Mouse (Mus musculus): ENCODE data around the gene Cabp2.
"Not testable (repeated sequence)": the region's sequence is repeated elsewhere in the genome, so short reads cannot be mapped to it uniquely, and the experiment has no call there.

Gene Cabp2

DNA sequence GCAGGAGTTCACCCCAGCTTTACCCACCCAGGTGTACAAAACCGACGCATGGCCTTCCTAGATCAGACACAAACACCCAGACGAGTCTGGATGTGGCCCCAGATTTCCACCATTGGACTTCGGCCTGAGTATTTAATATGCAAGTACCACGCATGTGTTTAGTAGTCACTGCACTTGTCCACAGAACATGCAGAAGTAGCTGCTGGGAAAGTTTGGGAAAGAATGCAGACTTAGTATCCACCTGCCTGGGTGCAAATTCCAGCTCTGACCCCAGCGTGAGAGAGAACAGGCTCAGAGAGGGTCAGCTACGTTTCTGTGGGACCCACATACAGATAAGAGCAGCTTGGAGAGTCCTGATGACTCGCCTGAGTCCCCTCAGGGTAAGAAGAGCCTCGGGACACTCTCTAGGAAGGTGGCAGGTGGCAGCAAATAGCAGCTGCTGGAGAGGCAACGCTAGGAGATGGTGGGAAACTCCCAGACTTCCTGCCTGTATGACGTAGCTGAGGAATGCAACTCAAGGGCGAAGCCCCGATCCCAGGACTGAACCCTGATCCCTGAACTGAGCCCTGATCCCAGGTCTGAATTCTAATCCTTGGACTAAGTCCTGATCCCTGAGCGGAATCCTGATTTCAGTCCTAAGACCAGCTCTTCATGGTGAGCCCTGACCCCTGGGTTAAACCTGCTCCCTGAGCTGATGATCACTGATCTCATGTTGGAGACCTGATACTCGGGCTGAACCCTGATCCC is 25.3 kb upstream of the Cabp2 start:
- DNase-seq (ENCODE audit: low read depth), result no peak

DNA sequence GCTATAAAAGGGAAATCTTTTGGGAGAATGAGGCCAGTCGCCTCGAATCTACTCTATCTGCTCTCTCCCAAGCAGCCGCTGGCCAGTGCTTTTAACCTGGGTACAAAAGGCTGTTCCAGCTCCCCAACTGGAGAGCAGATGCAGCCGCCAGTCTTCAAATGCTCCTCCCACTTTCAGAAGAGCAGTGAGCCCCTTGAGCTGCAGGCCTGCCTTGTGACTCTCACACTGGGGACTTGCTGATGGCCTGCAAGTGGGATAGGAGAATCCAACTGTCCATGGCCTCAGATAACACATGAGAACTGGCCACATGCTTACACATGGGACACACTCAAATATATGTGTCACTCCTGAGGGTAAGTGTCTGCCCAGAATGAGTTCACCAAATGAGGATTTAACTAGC is 24.7 kb upstream of the Cabp2 start:
- DNase-seq (ENCODE audit: low read depth), result no peak

DNA sequence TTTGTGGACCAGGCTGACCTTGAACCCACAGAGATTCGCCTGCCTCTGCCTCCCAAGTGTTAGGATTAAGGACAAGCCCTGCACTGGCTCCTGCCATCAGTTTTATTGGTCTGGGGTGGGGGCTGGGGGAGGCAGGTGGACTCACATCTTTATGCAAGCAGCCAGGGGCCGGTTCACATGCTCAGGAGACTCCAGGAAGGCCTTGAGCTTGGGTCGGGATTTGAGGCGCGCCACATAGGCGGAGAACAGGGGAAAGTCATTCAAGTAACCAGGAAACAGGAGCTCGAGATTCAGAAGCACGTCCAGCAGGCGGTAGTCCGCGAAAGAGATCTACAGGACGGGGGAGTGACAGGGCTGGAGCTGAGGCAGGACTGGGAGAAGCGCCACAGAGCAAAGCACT is 24.0 kb upstream of the Cabp2 start:
- DNase-seq (ENCODE audit: low read depth), result no peak

DNA sequence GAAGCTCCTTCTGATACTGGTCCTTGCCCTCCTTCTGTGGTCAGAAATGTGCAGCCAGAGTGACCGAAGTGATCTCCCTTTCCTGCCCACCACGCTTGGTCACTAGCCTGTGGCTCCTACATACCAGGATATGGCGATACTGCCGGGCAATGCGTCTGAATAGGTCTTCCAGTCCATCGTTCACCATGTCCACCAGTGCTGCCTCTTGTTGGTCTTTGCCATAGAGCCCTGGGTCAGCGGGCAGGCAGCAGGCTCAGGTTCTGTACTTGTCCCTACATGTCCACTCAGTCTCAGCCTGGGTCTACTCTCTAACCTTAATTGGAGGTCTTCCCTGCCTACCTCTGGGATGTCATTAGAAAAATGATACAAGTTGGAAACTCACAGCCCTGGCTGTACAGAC is 23.4 kb upstream of the Cabp2 start:
- DNase-seq (ENCODE audit: low read depth), result no peak

DNA sequence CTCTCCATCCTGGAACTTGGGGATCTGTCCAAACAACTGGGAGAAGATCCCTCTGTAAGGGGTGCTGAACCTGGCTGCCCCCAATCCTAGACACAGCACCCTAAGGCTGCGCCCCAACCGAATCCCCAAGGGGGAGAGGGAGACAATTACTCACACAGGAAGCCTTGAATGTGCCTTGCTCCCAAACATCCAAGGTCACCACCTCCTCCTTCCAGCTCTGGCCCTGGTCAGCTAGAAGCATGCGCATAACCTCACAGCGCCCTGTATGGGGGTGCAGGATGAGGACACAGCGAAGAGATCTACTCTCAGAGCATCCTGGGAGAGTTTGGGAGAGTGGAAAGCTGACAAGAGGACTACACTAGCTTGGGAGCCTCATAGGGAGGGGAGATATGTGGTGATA is 22.8 kb upstream of the Cabp2 start:
- no peak for DNase-seq (ENCODE audit: low read depth)

DNA sequence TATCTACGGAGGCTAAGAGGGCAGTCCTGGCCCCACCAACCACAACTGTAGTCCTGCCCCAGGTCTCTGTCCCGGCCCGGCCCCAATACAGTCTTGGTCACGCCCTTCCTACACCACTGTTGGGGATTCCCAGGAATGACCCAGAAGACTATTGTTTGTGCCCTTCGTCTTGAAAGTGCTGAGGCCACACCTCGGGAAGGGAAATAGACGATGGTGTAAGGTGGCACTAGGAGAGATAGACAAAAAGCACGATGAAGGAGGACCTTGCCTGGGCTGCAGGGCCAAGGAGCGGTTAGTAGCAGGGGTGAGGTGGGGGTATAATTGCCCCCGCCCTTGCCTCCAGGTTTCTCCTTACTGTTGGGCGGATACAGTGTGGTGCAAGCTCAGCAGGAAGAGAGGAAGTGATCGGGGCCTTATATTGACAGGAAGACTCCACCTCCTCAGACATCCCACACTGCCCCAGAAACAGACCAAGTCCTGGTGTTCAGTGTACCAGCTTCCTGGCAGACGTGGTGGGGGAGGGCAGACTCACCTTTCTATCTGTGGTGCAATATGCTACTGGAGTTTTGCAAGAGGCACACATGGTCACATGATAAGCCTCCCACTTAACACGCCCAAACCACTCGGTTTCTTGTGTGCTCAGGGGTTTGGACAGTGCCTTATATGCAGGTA is 22.2 kb upstream of the Cabp2 start, which contains the start of gene Gstp3:
Gstp3 (minus strand) TSS at position 501 of the 672 bp plus-strand sequence.
- peak; percentile 63 for DNase-seq (ENCODE audit: low read depth)

DNA sequence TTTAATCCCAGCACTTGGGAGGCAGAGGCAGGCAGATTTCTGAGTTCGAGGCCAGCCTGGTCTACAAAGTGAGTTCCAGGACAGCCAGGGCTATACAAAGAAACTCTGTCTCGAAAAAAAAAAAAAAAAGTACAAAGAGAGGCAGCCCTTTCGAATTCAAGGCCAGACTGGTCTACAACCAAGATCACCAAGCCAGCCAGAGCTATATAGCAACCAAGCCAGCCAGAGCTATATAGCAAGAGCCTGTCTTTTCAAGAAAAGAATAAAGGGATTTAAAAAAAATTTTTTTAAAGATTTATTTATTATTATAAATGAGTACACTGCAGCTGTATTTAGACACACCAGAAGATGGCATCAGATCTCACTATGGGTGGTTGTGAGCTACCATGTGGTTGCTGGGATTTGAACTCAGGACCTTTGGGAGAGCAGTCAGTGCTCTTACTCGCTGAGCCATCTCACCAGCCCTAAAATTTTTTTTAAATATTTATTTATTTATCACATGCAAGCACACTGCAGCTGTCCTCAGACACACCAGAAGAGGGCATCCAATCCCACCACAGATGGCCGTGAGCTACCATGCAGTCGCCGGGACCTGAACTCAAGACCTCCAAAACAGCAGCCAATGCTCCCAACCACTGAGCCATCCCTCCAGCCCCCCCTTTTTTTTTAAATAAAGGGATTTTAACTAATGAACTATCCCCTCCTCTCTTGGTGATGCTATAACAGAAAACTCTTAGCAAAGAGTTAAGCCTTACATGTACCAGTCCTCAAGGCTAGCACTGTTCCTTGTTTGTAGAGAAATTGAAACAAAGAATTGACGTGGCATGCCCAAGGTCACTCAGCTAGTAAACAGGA is 21.1 kb upstream of the Cabp2 start:
- not testable (repeated sequence) for DNase-seq (ENCODE audit: low read depth)

DNA sequence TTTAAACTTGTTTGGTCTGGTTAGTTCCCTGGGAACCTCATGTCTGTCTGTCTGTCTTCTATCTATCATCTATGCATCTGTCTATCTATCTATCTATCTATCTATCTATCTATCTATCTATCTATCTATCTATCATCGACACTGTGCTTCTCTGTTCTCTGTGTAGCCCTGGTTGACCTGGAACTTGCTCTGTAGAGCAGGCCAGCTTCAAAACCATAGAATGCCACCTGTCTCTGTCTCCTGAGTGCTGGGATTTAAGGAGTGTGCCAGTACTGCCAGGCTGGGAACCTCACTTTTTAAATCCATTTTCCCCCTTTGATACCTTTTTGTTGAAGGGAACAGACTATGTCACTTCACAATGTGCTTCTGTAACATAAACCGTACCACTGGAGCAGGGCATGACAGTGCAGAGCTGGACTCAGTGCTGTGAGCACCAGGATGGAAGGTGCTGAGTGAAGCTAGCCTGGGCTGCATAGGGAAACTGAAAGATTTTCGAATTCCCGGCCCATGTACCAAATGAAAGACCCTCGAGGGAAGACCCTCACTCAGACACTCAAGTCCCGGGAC is 20.4 kb upstream of the Cabp2 start:
- no peak for DNase-seq (ENCODE audit: low read depth)

DNA sequence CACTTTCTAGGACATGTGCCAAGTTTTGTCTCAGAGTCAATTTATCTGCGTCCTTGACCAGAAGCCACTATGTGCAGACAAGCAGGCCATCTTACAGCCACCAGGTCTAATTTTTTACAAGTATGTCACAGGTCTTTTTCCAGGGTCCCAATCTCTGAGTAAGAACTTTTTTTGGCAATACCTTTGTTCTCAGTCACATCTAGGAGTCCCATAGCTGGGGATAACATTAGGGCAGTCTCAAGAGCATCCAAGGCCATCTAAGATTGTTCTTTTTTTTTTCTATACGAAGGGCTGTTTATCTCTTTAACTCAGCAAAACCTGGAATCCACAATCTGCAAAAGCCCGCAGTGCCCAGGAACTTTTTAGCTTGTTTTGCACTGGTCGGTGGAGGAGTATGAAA is 18.0 kb upstream of the Cabp2 start:
- DNase-seq (ENCODE audit: low read depth), result not testable (repeated sequence)

DNA sequence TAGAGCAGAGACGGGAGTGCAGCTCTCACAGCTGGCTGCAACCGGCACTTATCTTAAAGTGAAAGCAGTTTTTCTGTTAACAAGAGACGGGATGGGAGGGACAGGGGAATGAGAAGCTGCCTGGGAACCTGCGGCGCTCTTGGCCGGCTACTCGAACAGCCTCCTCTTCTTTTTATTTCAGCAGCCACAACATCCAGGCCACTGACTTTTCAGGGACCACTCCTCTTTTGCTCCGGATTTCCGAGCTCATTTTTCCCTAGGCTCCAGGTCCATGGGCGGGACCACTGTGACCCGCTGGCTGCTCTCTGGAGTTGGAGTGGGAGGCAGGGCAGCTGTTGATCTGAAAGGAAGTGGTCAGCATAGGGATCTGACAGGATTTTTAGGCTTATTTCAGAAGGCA is 16.9 kb upstream of the Cabp2 start:
- DNase-seq (ENCODE audit: low read depth), result not testable (repeated sequence)

DNA sequence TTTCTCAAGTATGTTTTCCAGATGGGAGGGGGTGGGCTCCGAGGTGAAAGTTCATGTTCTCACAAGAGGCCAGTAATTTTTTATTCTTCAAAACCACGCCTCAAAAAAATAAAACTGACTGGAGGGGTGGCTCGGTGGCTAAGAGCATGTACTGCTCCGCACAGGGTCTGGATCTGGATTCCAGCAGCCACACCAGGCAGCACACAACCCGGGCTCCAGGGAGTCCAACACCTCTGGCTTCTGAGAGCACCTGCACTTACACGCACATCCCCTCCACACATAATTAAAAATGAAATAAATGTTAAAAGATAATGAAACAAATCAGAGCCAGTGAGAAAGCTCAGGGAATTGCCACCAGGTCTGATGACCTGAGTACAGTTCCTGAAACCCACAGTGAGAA is 15.1 kb upstream of the Cabp2 start:
- DNase-seq (ENCODE audit: low read depth), result no peak

DNA sequence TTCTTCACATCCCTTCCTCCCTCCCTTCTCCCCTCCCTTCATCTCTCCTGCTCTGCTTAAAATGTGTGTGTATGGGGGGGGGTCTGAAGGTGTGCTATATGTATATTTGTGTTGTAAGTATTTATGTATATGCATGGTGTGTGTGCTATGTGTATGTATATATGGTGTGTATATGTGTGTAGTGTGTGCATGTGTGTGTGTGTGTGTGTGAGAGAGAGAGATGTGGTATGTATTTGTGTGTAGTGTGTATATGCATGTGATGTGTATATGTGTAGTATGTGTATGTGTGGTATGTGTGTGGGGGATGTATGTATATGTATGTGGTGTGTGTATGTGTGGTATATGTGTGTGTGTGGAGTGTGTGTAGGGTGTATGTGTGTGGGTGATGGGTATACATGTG is 14.5 kb upstream of the Cabp2 start:
- no peak for DNase-seq (ENCODE audit: low read depth)

DNA sequence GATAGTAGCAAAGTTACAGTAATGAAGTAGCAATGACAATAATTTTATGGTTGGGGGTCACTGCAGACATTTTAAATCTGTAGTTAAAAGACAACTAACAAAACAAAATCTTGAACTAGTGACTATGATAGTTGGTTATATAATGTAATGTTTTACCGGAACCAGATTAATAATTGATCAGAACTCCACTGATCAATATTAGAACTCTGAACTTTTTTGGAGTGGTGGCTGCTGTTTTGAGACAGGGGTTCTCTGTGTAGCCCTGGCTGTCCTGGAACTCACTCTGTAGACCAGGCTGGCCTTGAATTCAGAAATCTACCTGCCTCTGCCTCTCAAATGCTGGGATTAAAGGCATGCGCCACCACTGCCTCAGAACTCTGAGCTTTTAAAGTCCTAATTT is 13.1 kb upstream of the Cabp2 start:
- not testable (repeated sequence) for DNase-seq (ENCODE audit: low read depth)

DNA sequence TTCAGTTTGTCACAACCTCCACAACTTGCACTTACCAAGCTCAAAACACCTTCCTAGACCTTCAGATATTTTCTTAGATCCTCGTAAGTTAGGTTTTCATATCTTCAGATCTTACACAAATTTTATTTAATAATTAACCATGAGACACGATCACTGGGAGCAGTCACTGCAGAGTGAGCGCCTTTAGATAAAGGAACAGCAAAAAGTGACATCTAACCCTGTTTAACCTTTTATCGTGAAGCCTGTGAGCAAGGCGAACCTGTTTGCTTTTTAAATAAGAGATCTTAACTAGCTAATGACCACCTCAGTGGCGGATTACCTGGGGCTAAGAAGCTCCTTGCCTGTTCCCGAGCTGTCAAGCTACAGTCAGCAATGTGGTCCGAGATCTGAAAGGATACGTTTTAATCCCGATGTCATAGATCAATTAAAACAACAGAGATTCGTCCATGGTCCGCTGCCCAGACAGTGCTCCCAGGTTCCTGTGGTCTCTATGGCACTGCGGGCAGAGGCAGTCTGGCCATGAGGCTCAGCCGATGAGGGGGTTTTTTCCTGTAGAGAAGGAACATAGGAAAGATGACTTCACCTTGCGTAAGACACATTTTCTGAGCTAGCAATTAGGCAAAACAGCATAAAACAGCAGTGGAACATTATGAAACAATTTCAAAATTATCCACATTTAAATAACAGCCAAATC is 12.5 kb upstream of the Cabp2 start:
- no peak for DNase-seq (ENCODE audit: low read depth)

DNA sequence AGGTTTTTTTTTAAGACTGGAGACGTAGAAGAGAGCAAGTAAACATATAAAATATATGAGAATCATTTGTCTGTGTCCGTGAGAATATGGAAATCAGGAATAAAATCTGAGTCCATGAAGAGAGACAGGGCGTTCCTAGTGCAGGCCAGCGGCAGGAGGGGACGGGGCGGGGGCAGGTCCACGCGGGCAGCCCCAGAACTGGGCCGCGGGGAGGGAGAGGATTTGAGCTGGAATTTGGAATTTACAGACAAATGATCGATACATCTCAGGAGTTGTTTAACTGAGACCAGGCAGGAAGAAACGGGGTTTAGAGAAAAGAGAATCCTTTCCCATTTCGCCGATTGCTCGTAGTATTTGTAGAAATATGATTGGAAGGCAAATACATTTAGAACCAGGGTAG is 11.1 kb upstream of the Cabp2 start:
- DNase-seq (ENCODE audit: low read depth), result no peak

DNA sequence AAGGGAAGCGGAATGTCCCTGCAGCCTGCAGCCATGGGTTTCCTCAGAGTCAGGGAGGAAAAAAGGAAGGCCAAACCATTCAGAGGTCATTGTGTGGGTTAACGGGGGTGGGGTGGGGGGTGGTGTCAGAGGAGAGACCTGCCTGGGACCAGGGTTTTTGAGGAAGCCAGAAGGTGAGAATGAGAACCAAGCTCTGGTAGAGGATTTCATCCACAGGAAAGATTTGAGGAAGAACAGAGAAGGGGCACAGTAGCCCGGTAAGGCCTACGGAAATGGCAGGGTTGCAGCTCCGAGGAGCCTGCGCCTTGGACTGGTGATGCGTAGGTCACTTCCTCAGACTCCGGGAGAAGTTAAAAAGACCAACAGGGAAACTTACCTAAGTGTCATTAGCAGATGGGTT is 10.6 kb upstream of the Cabp2 start:
- no peak for DNase-seq (ENCODE audit: low read depth)

DNA sequence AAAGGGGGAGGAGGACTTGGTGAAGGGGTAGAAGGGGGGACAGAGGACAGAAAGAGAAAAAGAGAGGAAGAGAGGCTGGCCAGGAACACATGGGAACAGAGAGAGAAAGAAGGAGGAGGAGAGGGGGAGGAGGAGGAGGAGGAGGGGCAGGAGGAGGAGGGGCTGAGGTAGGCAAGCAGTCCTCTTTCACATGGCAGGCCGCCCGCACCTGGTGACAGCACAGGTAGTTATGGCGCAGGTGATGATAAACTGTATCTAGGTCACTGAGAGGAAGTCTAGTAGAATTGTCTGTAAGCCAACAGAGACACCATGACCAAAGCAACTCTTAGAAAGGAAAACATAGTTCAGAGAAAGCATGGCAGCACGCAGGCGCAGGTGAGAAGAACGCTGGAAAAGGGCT is 10.0 kb upstream of the Cabp2 start:
- no peak for DNase-seq (ENCODE audit: low read depth)

DNA sequence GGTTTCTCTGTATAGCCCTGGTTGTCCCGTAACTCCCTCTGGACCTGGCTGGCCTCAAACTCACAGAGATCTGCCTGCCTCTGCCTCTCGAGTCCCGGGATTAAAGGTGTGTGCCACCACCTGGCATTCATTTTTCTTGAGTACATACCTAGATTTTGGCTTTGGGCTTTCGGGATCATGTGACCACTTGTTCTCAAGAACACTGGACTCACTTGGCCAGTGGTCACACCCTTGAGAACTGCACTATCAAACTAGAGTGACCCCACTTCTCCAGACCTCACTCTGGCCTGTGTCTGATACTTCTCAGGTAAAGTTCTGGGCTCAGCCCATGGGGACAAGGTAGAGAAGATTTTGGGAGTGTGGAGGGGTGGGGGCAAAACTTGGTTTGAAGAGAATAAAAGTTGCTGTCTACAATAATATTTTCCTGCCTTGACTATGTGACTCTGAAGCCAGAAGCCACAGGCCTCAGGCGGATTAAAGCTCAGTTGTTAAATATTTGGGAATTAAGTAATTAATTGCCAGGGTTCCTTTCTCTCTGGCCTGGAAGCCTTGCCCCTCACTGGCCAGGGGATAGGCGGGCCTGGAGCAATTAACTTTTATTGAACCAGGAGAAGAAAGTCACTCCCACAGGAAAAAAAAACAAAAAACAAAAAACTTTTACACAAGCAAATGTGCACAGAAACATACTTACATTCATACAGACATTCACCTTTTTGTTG is 8.5 kb upstream of the Cabp2 start:
- DNase-seq (ENCODE audit: low read depth), result no peak

DNA sequence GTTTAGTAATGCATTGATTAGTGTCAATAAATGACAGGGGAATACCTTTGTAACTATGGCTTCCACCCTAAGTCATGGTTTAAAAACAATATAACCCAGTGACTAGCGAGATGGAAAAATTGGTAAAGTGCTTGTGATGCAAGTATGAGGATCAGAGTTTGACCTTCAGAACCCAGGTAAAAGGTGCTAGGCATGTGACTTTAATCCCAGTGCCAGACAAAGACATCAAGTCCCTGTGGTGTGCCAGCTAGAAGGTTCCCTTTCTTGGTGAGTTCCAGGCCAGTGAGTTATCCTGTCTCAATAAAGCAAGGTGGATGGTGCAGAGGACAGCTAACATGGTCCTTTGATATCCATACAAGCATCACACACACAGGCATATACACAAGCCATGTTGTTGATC is 5.8 kb upstream of the Cabp2 start:
- no peak for DNase-seq (ENCODE audit: low read depth)

DNA sequence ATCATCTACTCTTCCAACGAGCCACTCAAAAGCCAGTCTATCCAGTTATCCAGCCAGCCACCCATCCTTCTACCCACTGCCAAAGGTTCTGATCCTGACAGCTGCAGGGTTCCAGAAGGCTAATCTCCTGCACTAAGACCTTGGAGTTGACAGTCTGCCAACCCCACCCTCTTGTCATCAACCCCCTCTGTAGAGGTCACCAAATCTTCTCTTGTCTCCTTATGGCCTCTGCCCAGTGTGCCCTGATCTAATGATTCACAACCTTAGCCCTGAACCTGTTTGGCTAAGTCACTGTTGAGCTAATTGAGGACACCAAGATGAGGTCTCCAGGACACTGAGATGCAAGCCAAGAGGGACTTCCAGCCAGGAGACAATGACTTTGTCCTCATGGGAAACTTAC is 1.8 kb upstream of the Cabp2 start:
- no peak for DNase-seq (ENCODE audit: low read depth)

DNA sequence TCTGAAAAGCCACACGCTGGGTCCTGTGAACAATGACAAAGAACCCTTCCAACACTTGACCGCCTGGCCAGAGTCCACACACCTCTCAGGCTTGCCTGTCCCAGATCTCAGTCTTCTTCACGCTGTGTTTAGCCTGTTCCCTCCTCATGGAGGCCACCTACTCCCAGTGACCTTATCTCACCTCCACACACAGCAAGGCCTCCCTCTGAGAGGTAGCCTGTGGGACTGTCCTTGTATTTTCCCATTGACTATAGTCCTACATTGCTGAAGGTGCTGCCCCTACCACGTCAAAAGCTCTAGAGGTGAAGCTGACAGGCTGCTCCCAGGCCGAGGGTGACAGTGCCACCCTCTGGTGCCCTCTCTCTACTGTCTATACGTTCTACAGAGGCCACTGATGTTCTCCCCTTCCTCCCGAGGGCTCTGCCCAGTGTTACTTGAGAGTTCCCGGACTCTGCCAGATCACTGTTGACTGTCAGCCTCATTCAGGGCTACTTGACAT is 818 bp upstream of the Cabp2 start:
- no peak for DNase-seq (ENCODE audit: low read depth)

All from c-Kit-positive CD71-positive TER-119-negative erythroid progenitor cells, embryonic 14.5 days (primary cell).